Mouse (Mus musculus) activated CD4-positive, CD25-positive, alpha-beta regulatory T cell, adult 4 months (primary cell): ENCODE measurements around the gene Mrpl12. TPM values are rescaled to one million over a fixed set of nuclear protein-coding genes. Genes with fewer than 3 reads are reported as not detected.

ENCODE experiments used
- polyA plus RNA-seq, 2 experiments: library from polyadenylated mRNA; unstranded; fragments of 100-300 nt; shearing (Covaris generic); gene quantifications; one replicate each; pipeline ENCODE4 v1.2.1; 2017

Mrpl12 gene
- polyA plus RNA-seq, 2 experiments from 2014 or later: 73.5 to 74.7 TPM

Other genes starting within 250 kb of the Mrpl12 start
- 1,000 to 10,000 TPM; 2,904 to 3,852 TPM for gene Actg1, start 136.1 kb upstream of the Mrpl12 start, polyA plus RNA-seq
- gene Fscn2, start 123.1 kb upstream of the Mrpl12 start, polyA plus RNA-seq: 1 to 10 TPM in 1 of 2 experiments, under 1 TPM in 1; 0.47 to 1.1 TPM
- gene Faap100, start 105.8 kb upstream of the Mrpl12 start, polyA plus RNA-seq: 10 to 100 TPM; 12.2 to 18.7 TPM
- gene Nploc4, start 46.9 kb upstream of the Mrpl12 start, polyA plus RNA-seq: 1 to 10 TPM; 9.1 to 9.7 TPM
- gene Tspan10, start 42.0 kb upstream of the Mrpl12 start, polyA plus RNA-seq: not detected
- under 1 TPM in 1 of 2 experiments, not detected in 1; 0.38 TPM for gene Pde6g, start 31.1 kb upstream of the Mrpl12 start, polyA plus RNA-seq
- gene Oxld1, start 26.5 kb upstream of the Mrpl12 start, polyA plus RNA-seq: 1 to 10 TPM; 7.5 to 8.5 TPM
- gene Ccdc137, start 26.5 kb upstream of the Mrpl12 start, polyA plus RNA-seq: 10 to 100 TPM; 15.6 to 22.7 TPM
- gene Arl16, start 17.0 kb upstream of the Mrpl12 start, polyA plus RNA-seq: 10 to 100 TPM; 24.4 to 30.8 TPM
- 10 to 100 TPM in 1 of 2 experiments, 1 to 10 TPM in 1; 9.7 to 12.3 TPM for gene Slc25a10, start 7.2 kb downstream of the Mrpl12 start, polyA plus RNA-seq
- not detected for gene Gcgr, start 46.1 kb downstream of the Mrpl12 start, polyA plus RNA-seq
- gene Mcrip1, start 65.1 kb downstream of the Mrpl12 start, polyA plus RNA-seq: 100 to 1,000 TPM; 121 to 128 TPM
- not detected for gene Ppp1r27, start 66.5 kb downstream of the Mrpl12 start, polyA plus RNA-seq
- gene P4hb, start 88.6 kb downstream of the Mrpl12 start, polyA plus RNA-seq: 100 to 1,000 TPM; 140 to 160 TPM
- 100 to 1,000 TPM; 601 to 860 TPM for gene Arhgdia, start 97.0 kb downstream of the Mrpl12 start, polyA plus RNA-seq
- 10 to 100 TPM; 18.9 to 51.6 TPM for gene Alyref, start 113.8 kb downstream of the Mrpl12 start, polyA plus RNA-seq
- gene Anapc11, start 113.8 kb downstream of the Mrpl12 start, polyA plus RNA-seq: 100 to 1,000 TPM; 112 to 117 TPM
- gene Npb, start 123.9 kb downstream of the Mrpl12 start, polyA plus RNA-seq: not detected
- 100 to 1,000 TPM in 1 of 2 experiments, 10 to 100 TPM in 1; 84.5 to 112 TPM for gene Pcyt2, start 133.3 kb downstream of the Mrpl12 start, polyA plus RNA-seq
- 10 to 100 TPM; 50.8 to 61.8 TPM for gene Sirt7, start 140.6 kb downstream of the Mrpl12 start, polyA plus RNA-seq
- gene Mafg, start 149.0 kb downstream of the Mrpl12 start, polyA plus RNA-seq: 10 to 100 TPM; 10.7 to 14.3 TPM
- under 1 TPM in 1 of 2 experiments, not detected in 1; 0.48 TPM for gene Pycr1, start 159.2 kb downstream of the Mrpl12 start, polyA plus RNA-seq
- not detected for gene Myadml2, start 163.5 kb downstream of the Mrpl12 start, polyA plus RNA-seq
- not detected for gene Notum, start 176.6 kb downstream of the Mrpl12 start, polyA plus RNA-seq
- 100 to 1,000 TPM in 1 of 2 experiments, 10 to 100 TPM in 1; 78.1 to 110 TPM for gene Aspscr1, start 188.4 kb downstream of the Mrpl12 start, polyA plus RNA-seq
- gene Cenpx, start 229.1 kb downstream of the Mrpl12 start, polyA plus RNA-seq: 100 to 1,000 TPM; 163 to 165 TPM
- 10 to 100 TPM; 19.7 to 24.1 TPM for gene Lrrc45, start 229.3 kb downstream of the Mrpl12 start, polyA plus RNA-seq
- gene Rac3, start 236.9 kb downstream of the Mrpl12 start, polyA plus RNA-seq: not detected
- gene Dcxr, start 242.7 kb downstream of the Mrpl12 start, polyA plus RNA-seq: 10 to 100 TPM; 17.0 to 20.9 TPM
- not detected for gene Cbr2, start 247.5 kb downstream of the Mrpl12 start, polyA plus RNA-seq